Mouse (Mus musculus): ENCODE results near the gene Snap91. TPM values are rescaled to one million over a fixed set of nuclear protein-coding genes. Genes with fewer than 3 reads are reported as not detected.
A peak's percentile ranks its signal among the peaks of the same experiment; 100 is the strongest.

Gene Snap91
- polyA plus RNA-seq, 1 experiment from 2014 or later, result 185 TPM

DNA sequence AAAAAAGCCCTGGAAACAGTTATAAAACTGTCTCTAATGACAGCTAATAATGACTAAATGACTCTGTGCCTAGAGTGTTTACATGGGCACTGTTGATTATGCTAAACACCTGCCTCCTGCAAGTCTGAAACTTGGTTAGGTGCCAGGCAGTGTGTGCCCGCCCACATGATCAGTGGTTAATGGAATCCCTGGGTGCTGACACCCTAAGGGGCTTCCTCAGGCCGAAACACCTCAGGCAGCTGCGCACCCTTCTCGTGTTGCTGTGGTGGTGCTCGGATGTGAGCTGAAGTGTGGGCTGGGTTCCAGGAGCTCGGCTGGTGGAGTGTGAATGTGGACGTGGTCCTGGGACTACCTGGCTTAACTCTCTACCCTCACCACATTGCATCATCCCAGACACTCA is 103.1 kb downstream of the Snap91 start:
- H3K36me3 ChIP-seq, result peaks cover 60% of the 10 kb centered on the region
- 45% methylated on average over 7 of the region's 7 CpGs for WGBS
- H3K27me3 ChIP-seq (replicated peaks), result no peaks in the 10 kb centered on the region
- H3K9ac ChIP-seq (replicated peaks), result no peak overlapping the region
- ATAC-seq (ENCODE audit: low FRiP score), result 0 out of 2 replicates have a peak, but pooled peaks have one; percentile 17
- H3K9me3 ChIP-seq (replicated peaks), result no peaks in the 10 kb centered on the region
- no peak overlapping the region for H3K4me2 ChIP-seq
- no peak overlapping the region for H3K27ac ChIP-seq (replicated peaks)
- H3K4me1 ChIP-seq, result no peaks in the 10 kb centered on the region
- H3K4me3 ChIP-seq (replicated peaks), result no peak overlapping the region

- Histone ChIP-seq H3K4me2 (no peak overlapping the region), H3K4me3 (replicated peaks) (no peak overlapping the region), H3K27me3 (replicated peaks) (no peaks in the 10 kb centered on the region), H3K9ac (replicated peaks) (no peak overlapping the region), H3K27ac (replicated peaks) (no peak overlapping the region), H3K9me3 (replicated peaks) (no peaks in the 10 kb centered on the region), H3K4me1 (no peaks in the 10 kb centered on the region), H3K36me3 (peaks cover 62% of the 10 kb centered on the region)
- ATAC-seq (ENCODE audit: low FRiP score), result no peak
- WGBS, result 94% methylated on average over 6 of the region's 6 CpGs
Observed at GRCm38 (mm10) chr9:86775374-86775773, 105.1 kb downstream of the Snap91 start.

GRCm38 (mm10) chr9:86773996-86774395 is 106.5 kb downstream of the Snap91 start:
- no peak overlapping the region for H3K4me2 ChIP-seq
- H3K36me3 ChIP-seq, result peaks cover 61% of the 10 kb centered on the region
- no peak overlapping the region for H3K4me3 ChIP-seq (replicated peaks)
- H3K9ac ChIP-seq (replicated peaks), result no peak overlapping the region
- ATAC-seq (ENCODE audit: low FRiP score), result no peak
- H3K9me3 ChIP-seq (replicated peaks), result no peaks in the 10 kb centered on the region
- no peaks in the 10 kb centered on the region for H3K4me1 ChIP-seq
- H3K27ac ChIP-seq (replicated peaks), result no peak overlapping the region
- WGBS, result 86% methylated on average over 8 of the region's 8 CpGs
- no peaks in the 10 kb centered on the region for H3K27me3 ChIP-seq (replicated peaks)

DNA sequence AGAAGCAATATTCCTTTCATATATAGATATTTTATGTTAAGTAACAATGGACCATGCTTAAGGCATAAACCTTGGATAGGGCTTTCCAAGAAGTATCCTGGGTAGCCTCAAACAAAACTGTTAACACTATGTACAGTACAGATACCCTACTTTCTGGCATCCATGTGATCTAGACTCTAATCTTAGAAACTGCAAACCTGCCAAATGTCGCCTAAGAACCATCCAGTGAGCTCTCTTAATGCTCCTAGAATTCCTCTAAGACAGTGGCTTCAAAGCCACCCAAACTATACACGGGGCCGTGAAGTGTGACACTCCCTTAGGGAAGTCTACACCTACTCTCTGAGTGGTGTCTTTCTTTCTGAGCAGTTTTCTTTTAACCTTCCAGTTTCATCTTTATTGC is 107.6 kb downstream of the Snap91 start:
- no peak overlapping the region for H3K27ac ChIP-seq (replicated peaks)
- H3K4me2 ChIP-seq, result no peak overlapping the region
- H3K4me1 ChIP-seq, result no peaks in the 10 kb centered on the region
- no peak overlapping the region for H3K9ac ChIP-seq (replicated peaks)
- no peak overlapping the region for H3K4me3 ChIP-seq (replicated peaks)
- no peak for ATAC-seq (ENCODE audit: low FRiP score)
- no peaks in the 10 kb centered on the region for H3K9me3 ChIP-seq (replicated peaks)
- H3K36me3 ChIP-seq, result peaks cover 59% of the 10 kb centered on the region
- WGBS, result 88% methylated on average over 3 of the region's 3 CpGs
- H3K27me3 ChIP-seq (replicated peaks), result no peaks in the 10 kb centered on the region

- Histone ChIP-seq H3K27ac (replicated peaks) (no peak overlapping the region), H3K4me2 (no peak overlapping the region), H3K9ac (replicated peaks) (no peak overlapping the region), H3K4me3 (replicated peaks) (no peak overlapping the region), H3K4me1 (no peaks in the 10 kb centered on the region), H3K27me3 (replicated peaks) (no peaks in the 10 kb centered on the region), H3K9me3 (replicated peaks) (no peaks in the 10 kb centered on the region), H3K36me3 (peaks cover 30% of the 10 kb centered on the region)
- no peak for ATAC-seq (ENCODE audit: low FRiP score)
- 74% methylated on average over 10 of the region's 10 CpGs for WGBS
Observed at GRCm38 (mm10) chr9:86766991-86767390, 113.5 kb downstream of the Snap91 start.

DNA sequence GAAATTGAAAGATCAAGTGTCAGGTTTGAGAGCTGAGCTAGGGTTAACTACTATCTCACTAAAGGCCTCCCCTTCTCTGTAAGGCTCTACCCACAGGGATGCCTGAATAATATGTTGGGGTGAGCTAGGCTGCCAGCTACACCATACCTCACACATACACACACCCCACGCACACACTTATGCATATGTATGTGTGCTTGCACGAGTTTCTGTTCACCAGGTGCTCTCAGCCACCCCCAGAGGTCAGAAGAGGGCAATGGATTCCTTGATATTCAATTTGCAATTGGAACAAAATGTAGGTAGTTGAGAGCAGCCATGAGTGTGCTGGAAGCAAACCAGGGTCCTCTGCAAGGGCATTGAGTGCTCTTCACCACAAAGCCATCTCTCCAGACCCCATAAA is 116.5 kb downstream of the Snap91 start:
- Histone ChIP-seq H3K9me3 (replicated peaks) (no peaks in the 10 kb centered on the region), H3K27ac (replicated peaks) (no peak overlapping the region), H3K36me3 (peaks cover 12% of the 10 kb centered on the region), H3K27me3 (replicated peaks) (no peaks in the 10 kb centered on the region), H3K9ac (replicated peaks) (no peak overlapping the region), H3K4me3 (replicated peaks) (no peak overlapping the region), H3K4me1 (no peaks in the 10 kb centered on the region), H3K4me2 (no peak overlapping the region)
- 60% methylated on average over 2 of the region's 2 CpGs for WGBS
- no peak for ATAC-seq (ENCODE audit: low FRiP score)

- WGBS, result 61% methylated on average over 8 of the region's 8 CpGs
- Histone ChIP-seq H3K4me1 (no peaks in the 10 kb centered on the region), H3K9me3 (replicated peaks) (no peaks in the 10 kb centered on the region), H3K27ac (replicated peaks) (no peak overlapping the region), H3K4me3 (replicated peaks) (no peak overlapping the region), H3K27me3 (replicated peaks) (no peaks in the 10 kb centered on the region), H3K9ac (replicated peaks) (no peak overlapping the region), H3K36me3 (peaks cover 6% of the 10 kb centered on the region), H3K4me2 (no peak overlapping the region)
- ATAC-seq (ENCODE audit: low FRiP score), result no peak
Observed at GRCm38 (mm10) chr9:86762477-86763376, 117.7 kb downstream of the Snap91 start.

GRCm38 (mm10) chr9:86745926-86746581 is 134.4 kb downstream of the Snap91 start:
- ATAC-seq (ENCODE audit: low FRiP score), result peak; percentile 87
- no peak overlapping the region for H3K4me3 ChIP-seq (replicated peaks)
- no peaks in the 10 kb centered on the region for H3K27me3 ChIP-seq (replicated peaks)
- peaks cover 11% of the 10 kb centered on the region for H3K4me1 ChIP-seq
- no peak overlapping the region; the same call in 1 of the 2 replicates for H3K4me2 ChIP-seq
- H3K27ac ChIP-seq (replicated peaks), result no peak overlapping the region
- H3K9me3 ChIP-seq (replicated peaks), result no peaks in the 10 kb centered on the region
- H3K9ac ChIP-seq (replicated peaks), result no peak overlapping the region
- WGBS, result 35% methylated on average over 13 of the region's 13 CpGs
- no peaks in the 10 kb centered on the region for H3K36me3 ChIP-seq

GRCm38 (mm10) chr9:86744041-86744440 is 136.4 kb downstream of the Snap91 start:
- H3K4me2 ChIP-seq, result peak overlapping the region; percentile 79
- no peaks in the 10 kb centered on the region for H3K27me3 ChIP-seq (replicated peaks)
- no peaks in the 10 kb centered on the region for H3K36me3 ChIP-seq
- H3K9me3 ChIP-seq (replicated peaks), result no peaks in the 10 kb centered on the region
- H3K27ac ChIP-seq (replicated peaks), result no peak overlapping the region
- no peak for ATAC-seq (ENCODE audit: low FRiP score)
- 43% methylated on average over 5 of the region's 5 CpGs for WGBS
- H3K4me3 ChIP-seq (replicated peaks), result peak overlapping the region; percentile 41
- peak overlapping the region; percentile 51; the same call in 1 of the 2 replicates for H3K9ac ChIP-seq (replicated peaks)
- H3K4me1 ChIP-seq, result peaks cover 11% of the 10 kb centered on the region

DNA sequence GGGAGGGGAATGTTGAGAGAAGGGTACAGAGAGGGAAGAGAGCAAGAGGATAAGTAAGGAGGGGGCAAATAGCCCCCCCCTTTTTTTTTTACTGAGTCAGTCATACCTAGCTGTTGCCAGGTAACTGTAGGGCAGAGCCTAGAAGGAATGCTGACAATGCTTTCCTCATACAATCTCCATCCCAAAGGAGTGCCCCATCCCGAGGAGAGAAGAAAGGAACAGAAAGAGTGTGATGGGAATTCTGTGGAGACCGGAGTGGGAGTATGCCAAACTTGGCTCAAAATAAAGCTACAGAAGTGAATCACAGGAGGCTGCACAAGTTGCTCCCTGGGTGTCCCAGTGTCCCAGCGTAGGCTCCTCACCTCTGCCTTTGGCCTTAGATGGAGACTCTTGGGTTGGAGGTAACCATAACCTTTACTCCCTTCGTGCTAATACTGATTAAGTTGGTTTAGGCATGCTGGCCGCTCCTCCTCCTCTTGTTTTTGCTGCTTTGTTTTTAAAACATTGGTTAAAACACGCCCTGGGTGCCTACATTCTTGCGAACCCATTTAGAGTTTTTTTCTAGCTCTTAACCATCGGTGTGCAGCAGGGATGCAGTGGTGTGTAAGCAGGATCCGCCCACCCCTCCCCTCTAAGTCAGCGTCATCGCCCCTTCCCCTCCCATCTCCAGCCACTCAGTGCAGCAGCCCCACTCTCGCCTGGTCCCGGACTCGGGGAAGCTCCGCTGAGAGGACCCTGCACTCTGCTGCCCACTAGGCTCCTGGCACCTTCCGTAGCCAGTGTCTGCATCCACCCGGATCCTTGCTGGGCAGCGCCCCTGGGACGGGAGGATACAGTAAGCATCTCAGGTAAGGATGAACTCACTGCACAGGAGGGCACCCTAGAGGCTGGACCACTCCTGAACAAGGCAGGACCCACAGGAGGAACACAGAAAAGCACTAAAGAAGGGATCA is 137.2 kb downstream of the Snap91 start, which contains the start of gene Prss35:
Gene Prss35, plus strand, starts transcription at position 691 of the 953 bp plus-strand sequence.
- H3K9ac ChIP-seq (replicated peaks), result peak within 1 kb of the TSS; percentile 51
- H3K27me3 ChIP-seq (replicated peaks), result no peaks in the 10 kb centered on the region
- no peaks in the 10 kb centered on the region for H3K36me3 ChIP-seq
- peak within 1 kb of the TSS; percentile 79 for H3K4me2 ChIP-seq
- WGBS, result 2% methylated on average over 19 of the region's 19 CpGs
- H3K4me3 ChIP-seq (replicated peaks), result peak within 1 kb of the TSS; percentile 41
- H3K4me1 ChIP-seq, result peaks cover 11% of the 10 kb centered on the region
- no peaks in the 10 kb centered on the region for H3K9me3 ChIP-seq (replicated peaks)
- H3K27ac ChIP-seq (replicated peaks), result no peak within 1 kb of the TSS
- ATAC-seq (ENCODE audit: low FRiP score), result peak; percentile 88

- Histone ChIP-seq H3K4me2 (no peak overlapping the region), H3K4me3 (replicated peaks) (no peak overlapping the region), H3K9ac (replicated peaks) (no peak overlapping the region), H3K36me3 (no peaks in the 10 kb centered on the region), H3K4me1 (peaks cover 11% of the 10 kb centered on the region), H3K27me3 (replicated peaks) (no peaks in the 10 kb centered on the region), H3K27ac (replicated peaks) (no peak overlapping the region), H3K9me3 (replicated peaks) (no peaks in the 10 kb centered on the region)
- WGBS, result 25% methylated on average over 3 of the region's 3 CpGs
- ATAC-seq (ENCODE audit: low FRiP score), result no peak
Observed at GRCm38 (mm10) chr9:86739971-86740370, 140.5 kb downstream of the Snap91 start.

Data from neural tube, embryonic 15.5 days (tissue).